Mouse (Mus musculus): ENCODE measurements at regions not wholly inside any gene's neighbourhood (a gene's known extent, or its start where the extent isn't known, plus 50 kb on each side); places are given as distances from the start of the nearest gene placed in this dataset.
"Not testable (repeated sequence)": the region's sequence is repeated elsewhere in the genome, so short reads cannot be mapped to it uniquely, and the experiment has no call there.

DNA sequence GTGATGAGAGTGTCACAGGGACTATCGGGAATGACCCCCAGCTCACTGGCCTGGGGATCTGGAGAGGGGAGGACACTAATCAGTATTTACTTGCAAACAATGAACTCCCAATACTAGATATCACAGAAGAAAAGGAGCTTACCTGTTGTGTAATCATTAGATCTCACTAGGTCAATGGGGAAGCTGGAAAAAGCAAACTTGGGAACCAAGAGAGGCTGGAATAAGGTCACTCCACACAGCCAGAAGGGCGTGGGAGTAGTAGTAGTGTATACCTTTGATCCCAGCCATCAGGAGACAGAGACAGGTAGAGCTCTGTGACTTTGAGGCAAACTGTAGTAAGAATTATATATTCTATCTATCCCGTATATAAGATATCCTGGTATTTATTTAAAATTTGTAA, 194.3 kb downstream of the Fam43a start:
- WGBS, result 94% methylated on average over 3 of the region's 3 CpGs
- Histone ChIP-seq H3K9me3 (no peaks in the 10 kb centered on the region), H3K36me3 (no peaks in the 10 kb centered on the region), H3K27ac (replicated peaks) (no peak overlapping the region), H3K4me1 (peaks cover 15% of the 10 kb centered on the region), H3K4me2 (replicated peaks) (no peak overlapping the region), H3K4me3 (no peak overlapping the region), H3K9ac (replicated peaks) (no peak overlapping the region), H3K27me3 (no peaks in the 10 kb centered on the region)
- no peak for ATAC-seq (ENCODE audit: low FRiP score, low read depth)

DNA sequence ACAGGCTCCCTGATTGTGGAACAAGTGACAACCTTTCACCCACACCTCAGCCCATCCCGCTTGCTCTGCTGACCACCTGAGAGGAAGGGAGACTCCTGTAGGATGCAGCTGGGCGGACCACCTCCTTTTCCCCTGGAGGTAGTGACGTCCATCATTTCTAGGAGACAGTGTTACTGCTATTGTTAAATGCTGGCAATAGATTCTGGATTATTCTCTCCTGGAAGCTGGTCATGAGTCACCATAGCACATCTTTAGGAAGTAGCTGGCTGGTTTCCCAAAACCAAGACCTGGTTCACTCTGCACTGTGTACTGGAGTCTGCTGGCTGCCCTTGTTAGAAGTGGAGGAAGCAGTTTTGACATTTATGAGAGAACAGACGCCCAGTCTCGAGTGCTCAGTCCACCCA, 196.0 kb downstream of the Fam43a start:
- Histone ChIP-seq H3K4me2 (replicated peaks) (no peak overlapping the region), H3K4me1 (peaks cover 9% of the 10 kb centered on the region), H3K36me3 (no peaks in the 10 kb centered on the region), H3K4me3 (no peak overlapping the region), H3K9ac (replicated peaks) (no peak overlapping the region), H3K27me3 (no peaks in the 10 kb centered on the region), H3K9me3 (no peaks in the 10 kb centered on the region), H3K27ac (replicated peaks) (no peak overlapping the region)
- ATAC-seq (ENCODE audit: low FRiP score, low read depth), result no peak
- WGBS, result 93% methylated on average over 5 of the region's 5 CpGs

DNA sequence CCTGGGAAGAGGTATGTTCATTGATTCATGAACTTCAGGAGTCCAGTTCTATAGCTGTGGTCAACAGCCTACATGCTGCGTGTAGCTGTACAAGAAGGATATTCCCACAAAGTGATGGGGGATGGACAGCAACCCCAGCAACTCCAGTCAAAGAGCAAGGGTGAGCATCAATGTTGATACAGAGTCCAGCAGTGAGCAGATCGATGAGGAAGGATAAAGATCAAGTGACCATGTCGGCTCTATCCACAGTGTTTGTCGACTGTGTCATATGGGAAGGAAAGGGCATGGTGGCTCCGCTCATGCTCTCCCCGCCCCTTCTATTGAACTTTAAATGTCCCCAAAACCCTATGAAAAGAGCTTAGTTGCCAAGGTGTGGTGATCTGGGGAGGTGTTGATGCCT, 196.6 kb downstream of the Fam43a start:
- H3K27ac ChIP-seq (replicated peaks), result no peak overlapping the region
- H3K4me2 ChIP-seq (replicated peaks), result no peak overlapping the region
- H3K36me3 ChIP-seq, result no peaks in the 10 kb centered on the region
- 94% methylated on average over 6 of the region's 6 CpGs for WGBS
- no peaks in the 10 kb centered on the region for H3K27me3 ChIP-seq
- no peak overlapping the region for H3K9ac ChIP-seq (replicated peaks)
- no peaks in the 10 kb centered on the region for H3K9me3 ChIP-seq
- H3K4me3 ChIP-seq, result no peak overlapping the region
- peaks cover 3% of the 10 kb centered on the region; the same call in 1 of the 2 replicates for H3K4me1 ChIP-seq
- no peak for ATAC-seq (ENCODE audit: low FRiP score, low read depth)

DNA sequence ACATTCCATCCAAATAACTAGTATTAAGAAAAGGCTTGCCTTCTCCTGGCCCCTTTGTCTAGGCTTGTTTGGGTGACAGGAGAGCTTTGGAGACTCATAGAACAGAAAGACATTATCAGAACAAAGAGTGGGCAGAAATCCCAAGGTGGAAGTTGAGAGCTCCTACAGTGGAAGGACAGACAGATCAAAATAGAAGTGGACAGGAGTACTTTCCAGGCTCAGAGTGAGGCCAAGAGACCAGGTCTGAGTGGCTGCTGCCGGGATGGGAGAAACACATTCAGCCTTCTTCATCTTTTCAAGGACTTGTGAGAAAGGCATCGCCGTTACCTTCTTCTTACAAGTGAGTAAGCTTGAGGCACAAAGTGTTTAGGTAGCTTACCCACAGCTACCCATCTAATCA, 197.5 kb downstream of the Fam43a start:
- Histone ChIP-seq H3K9ac (replicated peaks) (no peak overlapping the region), H3K27ac (replicated peaks) (no peak overlapping the region), H3K9me3 (no peaks in the 10 kb centered on the region), H3K4me2 (replicated peaks) (no peak overlapping the region), H3K4me1 (no peaks in the 10 kb centered on the region), H3K27me3 (no peaks in the 10 kb centered on the region), H3K36me3 (no peaks in the 10 kb centered on the region), H3K4me3 (no peak overlapping the region)
- WGBS, result 96% methylated on average over 3 of the region's 3 CpGs
- ATAC-seq (ENCODE audit: low FRiP score, low read depth), result no peak

DNA sequence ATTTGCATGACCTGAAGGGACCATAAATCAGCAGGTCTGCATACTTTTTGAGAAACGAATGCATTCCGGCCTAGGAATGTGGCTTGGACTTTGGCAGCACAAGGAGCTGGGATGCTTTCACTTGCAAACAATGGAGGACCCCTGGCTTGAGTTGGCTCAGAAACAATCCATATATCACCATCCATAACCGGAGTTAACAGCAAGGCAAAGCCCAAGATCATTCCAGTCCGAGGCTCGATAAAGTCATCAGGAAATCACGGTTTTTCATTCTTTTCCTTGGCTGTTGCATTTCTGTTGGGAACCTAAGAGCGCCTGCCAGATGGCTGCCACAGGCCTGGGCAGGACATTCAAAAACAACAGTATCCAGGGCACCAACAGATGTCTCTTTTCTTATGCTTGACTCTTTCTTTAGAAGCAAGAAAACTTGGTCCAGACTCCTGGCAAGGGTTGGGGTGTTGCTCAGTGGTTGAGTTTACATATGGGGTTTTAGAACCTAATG, 198.5 kb downstream of the Fam43a start:
- Histone ChIP-seq H3K9me3 (no peaks in the 10 kb centered on the region), H3K4me3 (no peak overlapping the region), H3K36me3 (no peaks in the 10 kb centered on the region), H3K4me1 (no peaks in the 10 kb centered on the region), H3K27ac (replicated peaks) (no peak overlapping the region), H3K4me2 (replicated peaks) (no peak overlapping the region), H3K9ac (replicated peaks) (no peak overlapping the region), H3K27me3 (no peaks in the 10 kb centered on the region)
- ATAC-seq (ENCODE audit: low FRiP score, low read depth), result no peak
- WGBS, result 87% methylated on average over 7 of the region's 7 CpGs

DNA sequence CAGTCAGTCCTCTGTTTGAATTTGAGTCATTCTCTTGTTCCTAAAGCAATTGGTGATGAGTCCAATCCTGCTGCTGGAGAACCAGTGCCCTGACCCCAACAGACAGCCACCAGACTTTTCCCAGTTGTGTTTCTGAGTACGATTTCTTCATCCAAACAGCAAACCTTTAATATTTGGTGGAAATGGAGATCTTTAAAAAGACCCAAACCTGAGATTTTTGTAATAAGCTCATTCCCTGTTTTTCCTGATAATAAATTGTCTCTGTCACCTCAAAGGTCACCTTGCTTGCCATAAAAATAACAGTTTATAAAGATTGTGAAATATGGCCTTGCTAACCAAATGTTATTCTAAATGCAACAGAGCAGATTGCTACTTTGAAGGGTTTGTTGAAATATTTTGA, 199.0 kb downstream of the Fam43a start:
- WGBS, result 95% methylated on average over 1 of the region's 1 CpGs

DNA sequence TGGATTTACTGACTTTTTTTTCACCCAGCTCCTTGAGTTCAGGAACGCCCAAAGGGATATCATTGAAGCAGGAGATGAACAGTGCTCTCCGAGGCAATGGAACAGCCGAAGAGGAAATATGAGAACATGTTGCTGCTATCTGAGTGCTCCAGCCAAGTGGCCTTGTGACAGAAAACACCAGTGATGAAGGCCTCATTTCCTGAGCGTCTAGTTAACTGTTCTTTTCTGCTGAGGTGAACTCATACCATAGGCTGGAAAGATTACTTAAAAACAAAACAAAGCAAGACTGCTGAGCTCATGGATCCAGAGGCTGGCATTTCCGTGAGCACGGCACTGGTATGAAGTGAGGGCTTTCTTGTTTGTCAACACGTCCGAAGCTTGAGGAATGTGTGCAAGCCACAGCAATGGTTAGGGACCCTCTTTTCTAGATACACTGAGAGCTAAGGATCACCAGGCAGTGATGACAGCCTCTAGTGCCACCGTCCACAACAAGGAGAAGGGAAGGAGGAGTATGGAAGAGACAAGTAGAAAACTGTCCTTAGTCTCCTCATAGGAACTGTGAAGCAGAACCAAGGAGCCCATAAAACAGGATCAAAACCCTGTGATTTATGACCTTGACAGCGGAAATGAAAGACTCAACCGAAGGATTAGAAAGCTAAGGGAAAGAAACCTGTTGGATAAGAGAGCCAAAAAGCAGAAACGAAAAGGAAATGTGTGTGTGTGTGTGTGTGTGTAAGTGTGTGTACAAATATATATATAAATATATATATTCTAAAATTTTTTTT, 200.4 kb downstream of the Fam43a start:
- ATAC-seq (ENCODE audit: low FRiP score, low read depth), result no peak
- no peak overlapping the region for H3K4me3 ChIP-seq
- no peak overlapping the region for H3K4me2 ChIP-seq (replicated peaks)
- H3K9me3 ChIP-seq, result no peaks in the 10 kb centered on the region
- no peaks in the 10 kb centered on the region for H3K4me1 ChIP-seq
- H3K27ac ChIP-seq (replicated peaks), result no peak overlapping the region
- H3K36me3 ChIP-seq, result no peaks in the 10 kb centered on the region
- WGBS, result 86% methylated on average over 12 of the region's 12 CpGs
- H3K9ac ChIP-seq (replicated peaks), result no peak overlapping the region
- no peaks in the 10 kb centered on the region for H3K27me3 ChIP-seq

More for the DNA sequence above, 199.0 kb downstream of the Fam43a start:
- Histone ChIP-seq H3K4me1 (no peaks in the 10 kb centered on the region), H3K9ac (replicated peaks) (no peak overlapping the region), H3K27ac (replicated peaks) (no peak overlapping the region), H3K4me3 (no peak overlapping the region), H3K27me3 (no peaks in the 10 kb centered on the region), H3K9me3 (no peaks in the 10 kb centered on the region), H3K4me2 (replicated peaks) (no peak overlapping the region), H3K36me3 (no peaks in the 10 kb centered on the region)
- ATAC-seq (ENCODE audit: low FRiP score, low read depth), result no peak

DNA sequence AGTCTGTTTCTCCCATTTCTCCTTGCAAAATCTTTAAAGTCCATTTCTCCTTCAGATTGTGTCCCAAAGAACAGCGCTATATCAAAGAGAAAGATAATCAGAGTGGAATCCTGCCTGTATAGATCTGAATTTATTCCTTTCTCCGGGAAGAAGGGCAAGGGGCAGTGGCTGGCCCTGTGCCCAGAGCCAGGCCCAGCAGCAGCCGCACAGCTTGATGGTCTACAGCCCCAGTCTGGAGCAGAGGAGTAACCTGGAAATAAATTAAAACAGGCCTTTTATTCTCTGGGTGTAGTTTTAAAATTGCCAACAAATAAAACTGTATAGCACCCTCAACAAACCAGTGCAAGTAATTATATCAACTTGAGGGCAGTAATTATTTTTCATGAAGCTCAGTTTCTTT, 204.5 kb downstream of the Fam43a start:
- no peak overlapping the region for H3K4me2 ChIP-seq (replicated peaks)
- no peak for ATAC-seq (ENCODE audit: low FRiP score, low read depth)
- no peak overlapping the region for H3K4me3 ChIP-seq
- H3K27ac ChIP-seq (replicated peaks), result no peak overlapping the region
- H3K36me3 ChIP-seq, result no peaks in the 10 kb centered on the region
- WGBS, result 84% methylated on average over 3 of the region's 3 CpGs
- H3K9me3 ChIP-seq, result no peaks in the 10 kb centered on the region
- H3K9ac ChIP-seq (replicated peaks), result no peak overlapping the region
- no peaks in the 10 kb centered on the region for H3K27me3 ChIP-seq
- H3K4me1 ChIP-seq, result no peaks in the 10 kb centered on the region

DNA sequence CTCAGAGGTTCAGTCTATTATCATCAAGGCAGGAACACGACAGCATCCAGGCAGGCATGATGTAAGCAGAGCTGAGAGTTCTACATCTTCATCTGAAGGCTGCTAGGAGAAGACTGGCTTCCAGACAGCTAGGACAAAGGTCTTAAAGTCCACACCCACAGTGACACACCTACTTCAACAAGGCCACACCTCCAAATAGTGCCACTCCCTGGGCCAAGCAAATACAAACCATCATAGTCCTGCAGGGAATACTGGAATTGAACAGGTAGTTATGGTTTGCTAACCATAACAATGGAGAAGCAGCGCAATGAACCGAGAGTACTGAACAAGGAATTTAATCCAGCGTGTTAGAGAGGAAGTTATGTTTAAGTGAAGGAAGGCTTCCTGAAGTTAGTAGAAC, 206.7 kb downstream of the Fam43a start:
- H3K27ac ChIP-seq (replicated peaks); ATAC-seq (ENCODE audit: low FRiP score, low read depth); H3K36me3 ChIP-seq; H3K9me3 ChIP-seq; H3K4me3 ChIP-seq; H3K27me3 ChIP-seq; H3K4me1 ChIP-seq; H3K4me2 ChIP-seq (replicated peaks); H3K9ac ChIP-seq (replicated peaks): not testable (repeated sequence)
- WGBS, result 93% methylated on average over 4 of the region's 4 CpGs

DNA sequence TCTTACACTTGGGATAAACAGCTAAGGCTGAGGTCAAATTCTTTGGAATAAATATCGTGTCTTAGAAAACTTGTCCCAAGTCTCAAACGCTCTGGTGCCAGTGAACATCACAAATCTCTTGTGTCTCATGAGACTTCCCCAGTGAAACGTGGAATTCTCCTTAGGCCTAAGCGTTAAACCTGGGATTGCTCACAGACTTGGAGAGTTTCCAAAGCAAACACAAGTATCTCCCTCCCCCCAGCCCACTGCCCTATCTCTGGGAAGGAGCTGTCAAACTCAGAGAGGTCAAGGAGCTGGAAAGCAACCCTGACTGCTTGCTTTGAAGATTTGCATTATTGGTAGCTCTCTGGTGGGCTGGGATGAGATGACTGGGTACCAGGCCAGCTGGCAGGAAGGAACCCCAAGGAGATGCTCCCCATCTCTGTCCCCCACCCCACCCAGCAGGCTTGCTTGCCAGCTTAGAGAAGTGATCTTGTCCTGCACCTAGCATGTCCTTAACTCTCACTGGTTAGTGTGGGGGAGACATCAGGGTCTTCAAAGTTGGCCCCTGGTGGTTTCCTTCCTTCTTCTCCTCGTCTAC, 219.1 kb downstream of the Fam43a start:
- no peaks in the 10 kb centered on the region for H3K27me3 ChIP-seq
- no peaks in the 10 kb centered on the region for H3K9me3 ChIP-seq
- H3K4me1 ChIP-seq, result peaks cover 8% of the 10 kb centered on the region
- WGBS, result 65% methylated on average over 5 of the region's 5 CpGs
- H3K4me2 ChIP-seq (replicated peaks), result no peak overlapping the region
- no peak overlapping the region for H3K27ac ChIP-seq (replicated peaks)
- ATAC-seq (ENCODE audit: low FRiP score, low read depth), result no peak
- no peak overlapping the region for H3K9ac ChIP-seq (replicated peaks)
- no peaks in the 10 kb centered on the region for H3K36me3 ChIP-seq
- H3K4me3 ChIP-seq, result no peak overlapping the region

DNA sequence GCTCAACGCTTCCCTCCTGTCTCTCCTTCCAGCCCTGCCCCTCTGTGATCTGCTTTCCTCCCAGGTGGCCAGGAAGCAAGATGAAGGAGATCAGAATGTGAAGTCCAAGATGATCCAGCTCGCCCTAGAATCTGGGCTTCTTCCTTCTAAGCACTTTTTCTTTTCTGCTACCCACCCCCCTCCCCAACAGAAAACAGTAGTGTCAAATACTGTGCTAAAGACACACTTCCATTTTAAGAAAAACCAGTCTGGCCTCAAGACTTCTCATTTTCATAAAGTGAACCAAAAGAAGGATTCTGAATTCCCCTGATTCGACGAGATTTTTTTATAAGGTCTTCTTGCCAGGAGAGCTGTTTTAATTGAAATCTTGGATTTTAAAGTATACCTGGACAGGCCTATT, 219.8 kb downstream of the Fam43a start:
- H3K4me3 ChIP-seq, result no peak overlapping the region
- peaks cover 8% of the 10 kb centered on the region for H3K4me1 ChIP-seq
- H3K27me3 ChIP-seq, result no peaks in the 10 kb centered on the region
- no peak overlapping the region for H3K27ac ChIP-seq (replicated peaks)
- H3K9ac ChIP-seq (replicated peaks), result no peak overlapping the region
- no peaks in the 10 kb centered on the region for H3K36me3 ChIP-seq
- H3K9me3 ChIP-seq, result no peaks in the 10 kb centered on the region
- no peak overlapping the region for H3K4me2 ChIP-seq (replicated peaks)
- no peak for ATAC-seq (ENCODE audit: low FRiP score, low read depth)
- WGBS, result 97% methylated on average over 4 of the region's 4 CpGs

DNA sequence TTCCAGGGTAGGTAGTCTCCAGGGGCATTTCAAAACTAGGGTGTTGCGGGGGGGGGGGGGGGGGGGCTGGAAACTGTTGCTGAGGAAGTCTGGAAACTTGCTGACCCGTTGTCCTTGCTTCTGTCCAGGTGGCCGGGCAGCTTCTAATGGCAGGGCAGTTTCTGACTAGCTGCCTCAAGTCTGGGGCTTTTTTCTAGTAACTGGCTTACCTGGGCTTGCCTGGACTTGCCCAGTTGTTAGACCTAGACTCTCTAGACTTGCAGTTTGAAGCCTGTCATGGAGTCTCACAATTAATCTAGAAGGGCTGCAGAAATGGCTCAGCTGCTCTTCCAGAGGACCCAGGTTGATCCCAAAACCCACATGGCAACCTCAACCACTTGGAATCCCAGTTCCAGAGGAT, 220.7 kb downstream of the Fam43a start:
- Histone ChIP-seq H3K4me1 (peaks cover 8% of the 10 kb centered on the region), H3K36me3 (no peaks in the 10 kb centered on the region), H3K4me3 (no peak overlapping the region), H3K9me3 (no peaks in the 10 kb centered on the region), H3K27ac (replicated peaks) (no peak overlapping the region), H3K27me3 (no peaks in the 10 kb centered on the region), H3K9ac (replicated peaks) (no peak overlapping the region), H3K4me2 (replicated peaks) (no peak overlapping the region)
- ATAC-seq (ENCODE audit: low FRiP score, low read depth), result no peak
- WGBS, result 95% methylated on average over 2 of the region's 3 CpGs

All from midbrain, embryonic 12.5 days (tissue).